Comparison of ENCODE assay signal across 8 mouse cellular contexts in the genomic region with DNA sequence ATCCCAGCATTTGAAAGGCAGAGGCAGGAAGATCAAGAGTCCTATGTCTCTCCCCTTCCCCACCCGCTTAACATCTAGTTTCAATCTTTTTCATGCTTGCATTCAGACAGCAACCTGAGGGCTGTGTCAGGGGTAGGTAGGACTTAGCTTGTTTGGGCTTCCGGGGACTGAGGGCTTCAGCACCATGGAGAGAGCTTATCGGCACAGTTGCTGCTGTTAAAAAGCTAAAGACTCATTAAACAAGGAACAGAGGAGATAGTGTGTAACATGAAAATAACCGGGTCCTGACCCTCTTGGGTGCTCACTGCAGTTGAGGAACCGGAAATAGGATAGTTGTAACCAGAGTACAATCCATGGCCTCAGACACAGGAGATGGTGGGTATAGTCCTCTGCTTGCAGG. TPM values are rescaled to one million over a fixed set of nuclear protein-coding genes. Genes with fewer than 3 reads are reported as not detected.
DNase-seq lines count a peak whose midpoint lies in the region; ATAC-seq lines count a peak whose summit lies in the region.
"Had no signal": no experiment of that assay in that cellular context is flagged by ENCODE, and none has a peak within 500 bp of the region (broad histone marks: within the 10 kb centered on the region; RNA-seq: fewer than 3 reads in every experiment).

No protein-coding gene starts in this region.

- no peak overlapping the region for H3K27ac ChIP-seq in liver, embryonic 12.5 days

- no peak overlapping the region for H3K9ac ChIP-seq in liver, embryonic 12.5 days

- H3K36me3 ChIP-seq in liver, embryonic 12.5 days, result no peaks in the 10 kb centered on the region

- ATAC-seq in liver, embryonic 12.5 days, result no peak
- ATAC-seq in erythroid progenitor cell, adult 5-6 weeks (replicated peaks; ENCODE audit: low FRiP score, poor library complexity, severe bottlenecking), result no peak

- H3K4me2 ChIP-seq in liver, embryonic 12.5 days, result no peak overlapping the region

- WGBS in liver, embryonic 12.5 days (ENCODE audit: insufficient replicate concordance), result 10% methylated on average over 5 of the region's 5 CpGs

- peaks cover 81% of the 10 kb centered on the region for H3K27me3 ChIP-seq in liver, embryonic 12.5 days (replicated peaks)

- H3K4me1 ChIP-seq in liver, embryonic 12.5 days, result peaks cover 6% of the 10 kb centered on the region; the same call in 1 of the 2 replicates

- peak; percentile 63 for DNase-seq in liver
- peak; percentile 83 for DNase-seq in adrenal gland, postnatal 10 days
- peak; percentile 79 for DNase-seq in heart, postnatal 4 days
- peak; percentile 57 for DNase-seq in lung, postnatal 25 days (ENCODE audit: low spot score)
- peak; percentile 47 to 63 for DNase-seq in urinary bladder, postnatal 36 days (ENCODE audit: low spot score in 2 of 2)

- no peaks in the 10 kb centered on the region for H3K9me3 ChIP-seq in liver, embryonic 12.5 days (replicated peaks)

- no peak overlapping the region for H3K4me3 ChIP-seq in liver, embryonic 12.5 days
- H3K4me3 ChIP-seq: erythroblast, embryonic 14.5 days had no signal

RNA-seq across cellular contexts. Expression of gene Rasl10b, which starts 8.1 kb away (rescaled TPM):
- 0.57 and 0.99 TPM in 2 replicates for polyA plus RNA-seq in liver, embryonic 12.5 days (2016; fragmentation: Nextera tagmentation; extraction: Ambion mirVana)
- 1 to 10 TPM; 8.5 to 9.1 TPM for total RNA-seq in adrenal gland, postnatal 10 days (2021)
- 10 to 100 TPM; 31.5 to 32.3 TPM for total RNA-seq in heart, postnatal 4 days (2021)
- not detected in 2 replicates for total RNA-seq in erythroid progenitor cell, adult 5-6 weeks (2015; ENCODE audit: low replicate concordance)
- 0.23 TPM in 1 of 2 replicates, not detected in the other for total RNA-seq in erythroid progenitor cell, adult 5-6 weeks (2017; ENCODE audit: low replicate concordance)
- polyA plus RNA-seq: erythroblast, embryonic 14.5 days had no signal

RNA-seq across cellular contexts. Expression of gene Gas2l2, which starts 12.2 kb away (rescaled TPM):
- not detected in 2 replicates for polyA plus RNA-seq in liver, embryonic 12.5 days (2016; fragmentation: Nextera tagmentation; extraction: Ambion mirVana)
- not detected for total RNA-seq in adrenal gland, postnatal 10 days (2021)
- not detected for total RNA-seq in heart, postnatal 4 days (2021)
- not detected in 2 replicates for total RNA-seq in erythroid progenitor cell, adult 5-6 weeks (2015; ENCODE audit: low replicate concordance)
- not detected in 2 replicates for total RNA-seq in erythroid progenitor cell, adult 5-6 weeks (2017; ENCODE audit: low replicate concordance)
- polyA plus RNA-seq: erythroblast, embryonic 14.5 days had no signal

RNA-seq across cellular contexts. Expression of gene 1700020L24Rik, which starts 20.4 kb away (rescaled TPM):
- polyA plus RNA-seq in liver, embryonic 12.5 days (2016; fragmentation: Nextera tagmentation; extraction: Ambion mirVana), result 0.22 and 0.70 TPM in 2 replicates
- total RNA-seq in adrenal gland, postnatal 10 days (2021), result 1 to 10 TPM in 1 of 2 experiments, under 1 TPM in 1; 0.30 to 1.4 TPM
- under 1 TPM in 1 of 2 experiments, not detected in 1; 0.56 TPM for total RNA-seq in heart, postnatal 4 days (2021)
- 12.3 TPM in 1 of 2 replicates, not detected in the other for total RNA-seq in erythroid progenitor cell, adult 5-6 weeks (2015; ENCODE audit: low replicate concordance)
- total RNA-seq in erythroid progenitor cell, adult 5-6 weeks (2017; ENCODE audit: low replicate concordance), result 4.0 and 4.7 TPM in 2 replicates
- polyA plus RNA-seq: erythroblast, embryonic 14.5 days had no signal

RNA-seq across cellular contexts. Expression of gene Mmp28, which starts 45.8 kb away (rescaled TPM):
- 0.24 and 0.31 TPM in 2 replicates for polyA plus RNA-seq in liver, embryonic 12.5 days (2016; fragmentation: Nextera tagmentation; extraction: Ambion mirVana)
- 10 to 100 TPM in 1 of 2 experiments, 1 to 10 TPM in 1; 9.8 to 15.1 TPM for total RNA-seq in adrenal gland, postnatal 10 days (2021)
- 1 to 10 TPM; 7.0 to 7.1 TPM for total RNA-seq in heart, postnatal 4 days (2021)
- not detected in 2 replicates for total RNA-seq in erythroid progenitor cell, adult 5-6 weeks (2015; ENCODE audit: low replicate concordance)
- total RNA-seq in erythroid progenitor cell, adult 5-6 weeks (2017; ENCODE audit: low replicate concordance), result 1.7 TPM in 1 of 2 replicates, not detected in the other
- polyA plus RNA-seq: erythroblast, embryonic 14.5 days had no signal

RNA-seq across cellular contexts. Expression of gene Taf15, which starts 55.8 kb away (rescaled TPM):
- polyA plus RNA-seq in liver, embryonic 12.5 days (2016; fragmentation: Nextera tagmentation; extraction: Ambion mirVana), result 5.7 and 6.1 TPM in 2 replicates
- 10 to 100 TPM; 54.9 to 58.4 TPM for total RNA-seq in adrenal gland, postnatal 10 days (2021)
- total RNA-seq in heart, postnatal 4 days (2021), result 10 to 100 TPM; 59.2 to 62.8 TPM
- total RNA-seq in erythroid progenitor cell, adult 5-6 weeks (2015; ENCODE audit: low replicate concordance), result 47.2 and 59.5 TPM in 2 replicates
- total RNA-seq in erythroid progenitor cell, adult 5-6 weeks (2017; ENCODE audit: low replicate concordance), result 50.6 and 95.9 TPM in 2 replicates

Comparison
In these comparisons a context has a peak if more than half of its experiments do, and no peak if none do; other contexts are left out.
1. RNA of gene Rasl10b, which starts 8.1 kb away (total RNA-seq): 31.5 to 32.3 TPM in heart, postnatal 4 days and 8.5 to 9.1 TPM in adrenal gland, postnatal 10 days; 0.23 TPM in erythroid progenitor cell, adult 5-6 weeks; every median in the first group is over 4 times any median in the second.
2. Peak in every context shown above with its lines, with median percentiles within 50 percentile points of each other: DNase-seq.